Mouse (Mus musculus): ENCODE results near the gene Prrxl1. TPM values are rescaled to one million over a fixed set of nuclear protein-coding genes. Genes with fewer than 3 reads are reported as not detected.

The Prrxl1 gene
- total and polyA plus RNA-seq, 2 experiments from 2014 or later: 0.60 to 3.8 TPM

GRCm38 (mm10) chr14:32609392-32609791 is 10.2 kb downstream of the Prrxl1 start:
- no peak overlapping the region for H3K27ac ChIP-seq (ENCODE audit: low read depth, low read length)
- DNase-seq (ENCODE audit: low spot score) (no peak), ATAC-seq (ENCODE audit: low FRiP score) (no peak)
- no peaks in the 10 kb centered on the region for H3K4me1 ChIP-seq (ENCODE audit: insufficient read depth, low read length)
- H3K4me2 ChIP-seq (ENCODE audit: low read depth, low read length, poor library complexity, severe bottlenecking): no peak overlapping the region
- TF ChIP-seq CTCF (IDR thresholded peaks at IDR 0.05): peak; percentile 84
- WGBS: 28% methylated on average over 3 of the region's 3 CpGs
- H3K36me3 ChIP-seq (ENCODE audit: insufficient read depth, low read length): no peaks in the 10 kb centered on the region
- H3K9me3 ChIP-seq (ENCODE audit: low read length): no peaks in the 10 kb centered on the region
- no peak overlapping the region for H3K9ac ChIP-seq (replicated peaks; ENCODE audit: low read length, poor library complexity, severe bottlenecking)
- no peak overlapping the region for H3K4me3 ChIP-seq (ENCODE audit: low read depth, low read length)
- H3K27me3 ChIP-seq (ENCODE audit: insufficient read depth, low read length): no peaks in the 10 kb centered on the region

GRCm38 (mm10) chr14:32617253-32617652 is 18.0 kb downstream of the Prrxl1 start:
- no peak overlapping the region for H3K4me2 ChIP-seq (ENCODE audit: low read depth, low read length, poor library complexity, severe bottlenecking)
- no peaks in the 10 kb centered on the region for H3K9me3 ChIP-seq (ENCODE audit: low read length)
- H3K9ac ChIP-seq (replicated peaks; ENCODE audit: low read length, poor library complexity, severe bottlenecking): no peak overlapping the region
- H3K36me3 ChIP-seq (ENCODE audit: insufficient read depth, low read length): no peaks in the 10 kb centered on the region
- TF ChIP-seq CTCF (IDR thresholded peaks at IDR 0.05): no peak
- H3K4me1 ChIP-seq (ENCODE audit: insufficient read depth, low read length): no peaks in the 10 kb centered on the region
- ATAC-seq (ENCODE audit: low FRiP score) (no peak), DNase-seq (ENCODE audit: low spot score) (no peak)
- WGBS: 85% methylated on average over 5 of the region's 5 CpGs
- no peak overlapping the region for H3K4me3 ChIP-seq (ENCODE audit: low read depth, low read length)
- H3K27me3 ChIP-seq (ENCODE audit: insufficient read depth, low read length): no peaks in the 10 kb centered on the region
- no peak overlapping the region for H3K27ac ChIP-seq (ENCODE audit: low read depth, low read length)

GRCm38 (mm10) chr14:32624245-32624644 is 25.0 kb downstream of the Prrxl1 start:
- Histone ChIP-seq H3K27me3 (ENCODE audit: insufficient read depth, low read length) (no peaks in the 10 kb centered on the region), H3K9me3 (ENCODE audit: low read length) (no peaks in the 10 kb centered on the region), H3K27ac (ENCODE audit: low read depth, low read length) (no peak overlapping the region), H3K36me3 (ENCODE audit: insufficient read depth, low read length) (no peaks in the 10 kb centered on the region), H3K4me1 (ENCODE audit: insufficient read depth, low read length) (no peaks in the 10 kb centered on the region), H3K9ac (replicated peaks; ENCODE audit: low read length, poor library complexity, severe bottlenecking) (no peak overlapping the region), H3K4me2 (ENCODE audit: low read depth, low read length, poor library complexity, severe bottlenecking) (no peak overlapping the region), H3K4me3 (ENCODE audit: low read depth, low read length) (no peak overlapping the region)
- DNase-seq (ENCODE audit: low spot score) (no peak), ATAC-seq (ENCODE audit: low FRiP score) (no peak)
- TF ChIP-seq CTCF (IDR thresholded peaks at IDR 0.05): no peak
- WGBS: 76% methylated on average over 3 of the region's 3 CpGs

GRCm38 (mm10) chr14:32624811-32625210 is 25.6 kb downstream of the Prrxl1 start:
- no peaks in the 10 kb centered on the region for H3K27me3 ChIP-seq (ENCODE audit: insufficient read depth, low read length)
- no peaks in the 10 kb centered on the region for H3K36me3 ChIP-seq (ENCODE audit: insufficient read depth, low read length)
- H3K4me1 ChIP-seq (ENCODE audit: insufficient read depth, low read length): no peaks in the 10 kb centered on the region
- no peak overlapping the region for H3K4me2 ChIP-seq (ENCODE audit: low read depth, low read length, poor library complexity, severe bottlenecking)
- H3K4me3 ChIP-seq (ENCODE audit: low read depth, low read length): no peak overlapping the region
- no peak for DNase-seq (ENCODE audit: low spot score)
- no peak overlapping the region for H3K27ac ChIP-seq (ENCODE audit: low read depth, low read length)
- TF ChIP-seq CTCF (IDR thresholded peaks at IDR 0.05): no peak
- H3K9me3 ChIP-seq (ENCODE audit: low read length): no peaks in the 10 kb centered on the region
- H3K9ac ChIP-seq (replicated peaks; ENCODE audit: low read length, poor library complexity, severe bottlenecking): no peak overlapping the region
- 93% methylated on average over 7 of the region's 7 CpGs for WGBS
- ATAC-seq (ENCODE audit: low FRiP score): no peak

- 39% methylated on average over 2 of the region's 2 CpGs for WGBS
- DNase-seq (ENCODE audit: low spot score): peak; percentile 57
Observed at GRCm38 (mm10) chr14:32627271-32627670, 28.1 kb downstream of the Prrxl1 start.

GRCm38 (mm10) chr14:32628584-32628983 is 29.4 kb downstream of the Prrxl1 start:
- Histone ChIP-seq H3K4me3 (ENCODE audit: low read depth, low read length) (no peak overlapping the region), H3K27ac (ENCODE audit: low read depth, low read length) (no peak overlapping the region), H3K4me2 (ENCODE audit: low read depth, low read length, poor library complexity, severe bottlenecking) (no peak overlapping the region), H3K9me3 (ENCODE audit: low read length) (no peaks in the 10 kb centered on the region), H3K36me3 (ENCODE audit: insufficient read depth, low read length) (no peaks in the 10 kb centered on the region), H3K27me3 (ENCODE audit: insufficient read depth, low read length) (no peaks in the 10 kb centered on the region), H3K9ac (replicated peaks; ENCODE audit: low read length, poor library complexity, severe bottlenecking) (no peak overlapping the region), H3K4me1 (ENCODE audit: insufficient read depth, low read length) (no peaks in the 10 kb centered on the region)
- no peak for ATAC-seq (ENCODE audit: low FRiP score)
- TF ChIP-seq CTCF (IDR thresholded peaks at IDR 0.05): peak; percentile 31; the same call in 1 of the 2 replicates
- WGBS: 48% methylated on average over 10 of the region's 10 CpGs
- DNase-seq (ENCODE audit: low spot score): peak; percentile 24

More at GRCm38 (mm10) chr14:32627271-32627670, 28.1 kb downstream of the Prrxl1 start:
- H3K4me1 ChIP-seq (ENCODE audit: insufficient read depth, low read length): no peaks in the 10 kb centered on the region
- H3K27ac ChIP-seq (ENCODE audit: low read depth, low read length): no peak overlapping the region
- ATAC-seq (ENCODE audit: low FRiP score): no peak
- no peaks in the 10 kb centered on the region for H3K36me3 ChIP-seq (ENCODE audit: insufficient read depth, low read length)
- H3K27me3 ChIP-seq (ENCODE audit: insufficient read depth, low read length): no peaks in the 10 kb centered on the region
- TF ChIP-seq CTCF (IDR thresholded peaks at IDR 0.05): no peak
- no peak overlapping the region for H3K9ac ChIP-seq (replicated peaks; ENCODE audit: low read length, poor library complexity, severe bottlenecking)
- H3K9me3 ChIP-seq (ENCODE audit: low read length): no peaks in the 10 kb centered on the region
- no peak overlapping the region for H3K4me2 ChIP-seq (ENCODE audit: low read depth, low read length, poor library complexity, severe bottlenecking)
- no peak overlapping the region for H3K4me3 ChIP-seq (ENCODE audit: low read depth, low read length)
